Mouse (Mus musculus): Measurements from ENCODE around the gene Stard3. TPM values are rescaled to one million over a fixed set of nuclear protein-coding genes. Genes with fewer than 3 reads are reported as not detected.

Gene Stard3
- total RNA-seq, 1 experiment from 2014 or later: 36.2 TPM

DNA sequence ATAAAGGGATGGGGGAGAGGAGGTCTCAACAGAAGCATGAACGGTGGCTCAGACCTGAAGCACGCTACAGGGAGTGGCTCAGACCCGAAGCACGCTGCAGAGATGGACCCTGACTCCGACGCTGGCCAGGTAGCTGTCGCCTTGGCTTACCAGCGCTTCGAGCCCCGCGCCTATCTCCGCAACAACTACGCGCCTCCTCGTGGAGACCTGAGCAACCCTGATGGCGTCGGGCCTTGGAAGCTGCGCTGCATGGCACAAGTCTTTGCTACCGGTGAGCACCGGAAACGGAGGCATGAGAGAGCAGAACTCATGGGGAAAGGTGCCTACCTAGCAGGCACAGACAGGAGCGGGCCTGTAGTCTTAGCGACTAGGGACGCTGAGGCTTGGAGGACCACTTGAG, 28.4 kb downstream of the Stard3 start:
- ATAC-seq (ENCODE audit: extremely low read depth, insufficient number of reproducible peaks, low FRiP score, poor library complexity, severe bottlenecking): no peak

DNA sequence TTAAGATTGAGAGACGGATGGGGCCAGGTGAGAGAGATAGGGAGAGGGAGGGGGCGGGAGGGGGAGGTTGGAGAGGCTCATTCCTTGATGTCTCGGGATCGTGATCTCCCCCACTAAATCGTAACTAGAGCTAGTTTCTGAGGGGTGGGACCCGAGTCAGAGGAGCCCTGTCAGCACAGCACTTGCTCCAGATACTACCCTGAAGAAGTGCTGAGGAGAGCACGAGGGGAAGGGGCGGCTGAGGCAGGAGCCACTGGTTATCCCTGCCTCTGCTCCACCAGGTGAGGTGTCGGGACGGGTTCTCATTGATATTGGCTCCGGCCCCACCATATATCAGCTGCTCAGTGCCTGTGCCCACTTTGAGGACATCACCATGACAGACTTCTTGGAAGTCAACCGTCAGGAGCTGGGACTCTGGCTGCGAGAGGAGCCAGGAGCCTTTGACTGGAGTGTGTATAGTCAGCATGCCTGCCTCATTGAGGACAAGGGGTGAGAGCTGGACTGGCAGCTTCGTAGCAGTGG, 28.9 kb downstream of the Stard3 start:
- ATAC-seq (ENCODE audit: extremely low read depth, insufficient number of reproducible peaks, low FRiP score, poor library complexity, severe bottlenecking): no peak

DNA sequence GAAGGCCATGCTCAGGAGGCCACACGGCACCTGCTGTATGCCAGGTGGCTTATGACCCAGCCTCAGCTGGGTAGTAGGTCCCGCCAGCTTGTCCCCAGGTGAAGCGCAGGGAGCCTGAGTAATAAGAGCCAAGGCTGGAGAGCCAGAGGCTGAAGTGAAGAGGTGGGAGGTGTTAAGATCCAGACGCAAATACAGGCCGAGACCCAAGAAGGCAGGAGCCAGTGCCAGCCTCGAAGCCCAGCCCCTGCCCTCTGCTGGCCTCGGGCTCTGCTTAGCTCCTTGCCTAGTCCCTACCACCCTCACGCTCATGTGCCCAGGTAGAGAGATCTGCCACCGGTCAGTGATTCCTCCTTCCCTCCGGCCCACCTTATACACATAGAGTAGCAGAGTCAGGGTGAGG, 30.1 kb downstream of the Stard3 start:
- ATAC-seq (ENCODE audit: extremely low read depth, insufficient number of reproducible peaks, low FRiP score, poor library complexity, severe bottlenecking): no peak

DNA sequence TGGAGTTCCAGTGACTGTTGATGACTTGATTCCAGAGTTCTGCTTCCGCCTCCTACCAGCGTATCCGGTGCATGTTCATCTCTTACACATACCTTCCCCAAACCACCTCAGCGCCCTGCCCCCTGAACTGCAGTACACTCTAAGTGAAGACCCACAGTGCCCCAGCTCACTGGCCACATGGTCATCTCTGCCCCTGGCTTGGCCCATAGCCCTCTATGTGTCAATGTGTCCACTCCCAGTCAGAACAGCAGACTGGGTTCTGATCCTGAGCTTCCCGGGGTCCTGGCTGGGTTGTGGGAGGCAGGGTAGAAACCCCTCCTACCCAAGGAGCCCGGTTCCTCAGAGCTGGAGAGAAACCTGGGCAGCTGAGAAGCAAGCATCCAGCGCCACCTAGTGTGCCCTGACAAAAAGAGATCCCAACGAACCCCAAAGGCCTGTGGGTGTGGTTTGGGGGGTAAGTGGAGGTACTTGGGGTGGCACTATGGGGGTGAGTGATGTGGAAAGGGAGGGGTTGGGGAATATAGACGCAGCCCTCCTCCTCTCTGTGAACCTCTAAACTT, 31.1 kb downstream of the Stard3 start:
- no peak for ATAC-seq (ENCODE audit: extremely low read depth, insufficient number of reproducible peaks, low FRiP score, poor library complexity, severe bottlenecking)

DNA sequence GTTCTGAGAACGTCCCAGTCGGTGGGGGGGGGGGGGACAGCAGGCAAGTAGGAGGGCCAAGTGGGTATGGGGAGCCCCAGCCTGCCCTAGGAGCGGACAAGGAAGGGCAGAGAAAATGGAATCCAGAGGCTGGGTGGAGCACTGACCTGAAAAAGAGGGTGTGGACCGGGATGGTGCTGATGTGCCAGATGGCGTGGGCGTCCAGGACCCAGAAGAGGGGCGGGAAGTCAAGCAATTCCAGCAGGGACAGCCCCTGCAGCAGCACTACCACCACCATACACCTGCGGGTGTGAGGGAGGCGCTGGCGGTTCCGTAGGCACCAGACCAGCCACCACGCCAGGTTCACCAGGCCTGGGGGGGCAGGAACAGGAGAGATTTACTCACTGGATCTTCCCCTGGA, 32.0 kb downstream of the Stard3 start:
- ATAC-seq (ENCODE audit: extremely low read depth, insufficient number of reproducible peaks, low FRiP score, poor library complexity, severe bottlenecking): no peak

DNA sequence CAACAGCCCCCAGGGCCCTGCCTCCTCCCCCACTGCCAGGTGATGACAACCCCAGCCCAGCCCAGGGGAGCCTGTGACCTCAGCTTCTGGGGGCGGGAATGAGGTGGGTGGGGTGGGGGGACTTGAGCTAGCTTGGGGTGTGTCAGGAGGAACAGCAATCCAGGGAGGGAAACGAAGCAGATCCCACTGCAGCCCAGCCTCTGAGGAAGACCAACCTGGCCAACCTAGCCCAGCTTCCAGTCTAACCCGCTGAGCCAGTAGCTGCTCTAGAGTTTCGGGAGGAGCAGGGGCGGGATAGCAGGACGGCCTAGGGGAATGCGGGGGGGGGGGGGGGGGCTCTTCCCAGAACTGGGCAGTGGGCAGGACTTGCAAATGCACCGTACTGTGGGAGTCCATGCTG, 33.9 kb downstream of the Stard3 start:
- ATAC-seq (ENCODE audit: extremely low read depth, insufficient number of reproducible peaks, low FRiP score, poor library complexity, severe bottlenecking): no peak

DNA sequence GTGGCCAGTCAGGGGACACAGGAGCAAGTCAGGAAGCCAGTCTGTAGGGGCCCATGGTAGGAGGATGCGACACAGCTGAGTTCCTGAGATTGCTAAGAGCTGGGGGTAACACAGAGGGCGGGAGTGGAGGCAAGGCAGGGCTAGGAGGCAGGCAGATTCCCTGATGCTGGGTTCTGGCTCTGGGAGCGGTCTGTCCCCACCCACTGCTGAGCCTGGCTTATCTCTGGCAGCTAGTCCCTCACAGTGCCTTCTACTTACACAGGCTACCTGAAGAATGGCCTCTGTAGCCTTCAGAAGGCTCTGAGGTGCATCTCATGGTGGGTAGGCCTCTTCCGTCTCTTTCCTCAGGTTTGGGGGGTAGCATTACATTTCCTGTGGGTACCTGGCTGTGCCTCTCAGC, 34.5 kb downstream of the Stard3 start:
- ATAC-seq (ENCODE audit: extremely low read depth, insufficient number of reproducible peaks, low FRiP score, poor library complexity, severe bottlenecking): no peak

DNA sequence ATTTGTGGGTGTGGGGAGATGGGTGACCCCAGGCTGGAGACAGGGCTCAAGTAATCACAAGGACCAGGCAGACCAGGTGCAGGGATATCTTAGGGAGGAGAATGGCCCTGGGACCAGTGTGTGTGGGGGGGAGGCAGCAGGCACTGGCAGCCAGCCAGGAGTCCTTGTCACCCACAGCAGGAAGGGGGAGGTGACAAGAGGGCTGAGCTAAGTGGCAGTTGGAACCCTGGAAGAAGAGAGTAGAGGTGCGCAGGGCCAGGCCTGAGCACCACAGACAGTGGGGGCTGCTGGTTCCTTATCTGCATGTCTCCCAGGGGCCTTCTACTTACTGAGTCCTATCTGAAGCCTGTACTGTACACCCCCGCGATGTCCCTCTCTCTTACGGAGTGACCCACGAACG, 35.1 kb downstream of the Stard3 start:
- ATAC-seq (ENCODE audit: extremely low read depth, insufficient number of reproducible peaks, low FRiP score, poor library complexity, severe bottlenecking): no peak

DNA sequence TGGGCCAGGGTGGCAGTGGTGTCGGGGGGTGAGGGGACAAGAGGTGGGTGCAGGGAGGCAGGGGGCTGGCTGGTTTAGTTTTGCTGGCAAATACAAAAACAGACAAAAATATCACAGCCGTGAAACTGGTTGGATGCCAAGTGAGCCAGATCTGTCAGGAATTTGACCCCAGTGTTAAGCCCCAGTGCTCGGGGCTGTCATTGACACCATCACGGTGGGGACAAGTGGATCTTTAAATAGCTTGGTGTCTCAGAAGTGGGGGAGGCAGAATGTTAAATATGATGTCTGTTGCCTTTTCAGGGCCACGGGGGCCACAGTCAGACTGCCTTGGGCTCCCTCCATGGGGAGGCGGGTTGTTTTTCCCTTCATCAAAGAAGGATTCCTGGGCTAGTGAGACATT, 36.1 kb downstream of the Stard3 start:
- no peak for ATAC-seq (ENCODE audit: extremely low read depth, insufficient number of reproducible peaks, low FRiP score, poor library complexity, severe bottlenecking)

DNA sequence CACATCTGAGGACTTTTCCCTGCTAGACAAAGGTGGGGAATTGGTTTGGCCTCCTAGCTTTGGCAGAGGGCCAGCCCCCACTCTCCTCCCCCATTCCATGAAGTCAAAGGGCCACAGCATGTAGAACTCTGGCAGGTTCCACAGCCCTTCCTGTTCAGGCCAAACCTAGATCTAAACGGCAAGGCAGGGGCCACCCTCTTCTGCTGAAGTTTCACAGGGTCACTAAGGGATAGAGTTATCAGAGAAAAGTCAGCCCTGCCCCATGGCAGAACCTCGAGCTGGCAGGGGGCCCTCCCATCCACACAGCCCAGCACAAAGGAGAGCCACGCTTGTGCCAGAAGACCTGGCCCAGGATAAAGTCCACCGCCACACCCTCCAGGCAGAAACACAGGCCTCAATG, 36.9 kb downstream of the Stard3 start:
- no peak for ATAC-seq (ENCODE audit: extremely low read depth, insufficient number of reproducible peaks, low FRiP score, poor library complexity, severe bottlenecking)

DNA sequence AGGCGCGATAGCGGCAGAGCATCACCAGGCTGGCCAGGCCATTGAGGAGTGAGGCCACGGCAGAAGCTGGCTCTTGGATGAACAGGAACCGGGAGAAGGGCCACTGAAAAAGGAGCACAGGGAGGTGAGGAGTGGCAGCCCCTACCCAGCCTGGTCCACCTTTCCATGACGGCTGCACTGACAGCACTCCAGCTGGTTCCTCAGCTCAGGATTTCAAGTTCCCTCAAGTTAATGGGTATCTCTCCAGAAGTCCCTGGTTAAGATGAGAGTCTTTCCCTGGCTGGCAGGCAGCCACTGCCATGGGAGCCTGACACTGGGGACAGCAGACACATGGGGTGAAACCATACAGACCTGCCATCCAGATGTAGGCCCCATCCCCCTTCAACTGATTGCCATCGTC, 39.8 kb downstream of the Stard3 start:
- no peak for ATAC-seq (ENCODE audit: extremely low read depth, insufficient number of reproducible peaks, low FRiP score, poor library complexity, severe bottlenecking)

DNA sequence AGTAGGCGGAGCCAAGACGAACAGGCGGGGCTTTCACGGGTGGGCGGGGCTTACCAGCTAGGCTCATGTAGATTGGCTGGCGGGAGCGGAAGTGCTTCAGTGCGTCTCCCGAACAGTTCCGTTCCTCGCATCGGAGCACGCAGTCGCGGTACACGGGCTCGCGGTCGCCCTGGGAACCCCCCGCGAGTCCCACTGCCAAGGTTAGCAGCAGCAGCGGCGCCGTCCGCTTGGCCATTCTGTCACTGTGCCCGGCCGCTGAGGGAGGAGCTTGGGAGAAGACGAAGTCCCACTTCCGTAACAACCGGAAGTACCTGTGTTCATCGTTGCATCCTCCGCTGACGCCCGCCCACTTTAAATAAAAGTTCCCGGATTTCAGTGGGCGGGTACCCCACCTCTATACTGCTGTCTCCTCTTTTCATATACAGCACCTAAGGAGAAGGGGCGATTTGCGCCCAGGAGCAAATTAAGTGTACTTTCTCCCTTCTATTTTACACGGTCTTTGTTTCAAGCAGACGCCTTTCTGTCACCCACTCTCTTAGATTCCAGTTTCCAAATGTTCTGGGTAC, 42.1 kb downstream of the Stard3 start, which contains the start of gene Pgap3:
Gene Pgap3, minus strand, starts transcription at position 330 of the 566 bp plus-strand sequence.
- ATAC-seq (ENCODE audit: extremely low read depth, insufficient number of reproducible peaks, low FRiP score, poor library complexity, severe bottlenecking): peak; percentile 81

DNA sequence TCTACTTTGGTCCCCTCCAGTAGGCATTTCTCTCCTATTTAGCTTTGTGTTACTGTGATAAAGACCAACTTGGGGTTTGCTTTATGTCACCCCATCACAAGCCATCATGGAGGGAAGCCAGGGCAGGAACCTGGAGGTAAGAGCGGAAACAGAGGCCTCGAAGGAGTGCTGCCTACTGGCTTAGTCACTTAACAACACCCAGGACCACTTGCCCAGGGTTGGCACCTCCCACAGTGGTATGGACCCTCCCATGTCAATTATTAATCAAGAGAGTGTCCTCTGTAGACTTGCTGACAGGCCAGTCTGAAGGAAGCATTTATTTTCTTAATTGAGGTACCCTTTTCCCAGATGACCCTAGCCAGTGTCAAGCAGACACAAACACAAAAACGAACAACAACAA, 42.6 kb downstream of the Stard3 start:
- no peak for ATAC-seq (ENCODE audit: extremely low read depth, insufficient number of reproducible peaks, low FRiP score, poor library complexity, severe bottlenecking)

DNA sequence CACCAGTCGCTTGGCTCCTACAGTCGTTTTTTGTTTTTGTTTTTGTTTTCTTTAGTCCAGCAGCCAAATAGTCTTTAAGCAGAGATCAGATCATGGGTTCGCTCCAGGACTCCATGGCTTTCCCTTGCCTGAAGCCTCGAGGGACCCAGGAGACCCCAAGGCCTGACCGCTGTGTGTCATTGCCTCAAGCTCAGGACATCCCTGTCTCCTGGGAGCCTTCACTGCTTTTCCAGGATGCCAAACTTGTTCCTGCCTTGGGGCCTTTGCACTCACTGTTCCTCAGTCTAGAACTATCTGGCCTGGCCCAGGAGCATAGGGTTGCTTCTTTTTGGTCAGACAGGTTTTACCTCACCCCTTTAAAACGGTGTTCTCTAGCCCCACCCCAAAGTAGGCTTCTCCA, 48.5 kb downstream of the Stard3 start:
- ATAC-seq (ENCODE audit: extremely low read depth, insufficient number of reproducible peaks, low FRiP score, poor library complexity, severe bottlenecking): no peak

DNA sequence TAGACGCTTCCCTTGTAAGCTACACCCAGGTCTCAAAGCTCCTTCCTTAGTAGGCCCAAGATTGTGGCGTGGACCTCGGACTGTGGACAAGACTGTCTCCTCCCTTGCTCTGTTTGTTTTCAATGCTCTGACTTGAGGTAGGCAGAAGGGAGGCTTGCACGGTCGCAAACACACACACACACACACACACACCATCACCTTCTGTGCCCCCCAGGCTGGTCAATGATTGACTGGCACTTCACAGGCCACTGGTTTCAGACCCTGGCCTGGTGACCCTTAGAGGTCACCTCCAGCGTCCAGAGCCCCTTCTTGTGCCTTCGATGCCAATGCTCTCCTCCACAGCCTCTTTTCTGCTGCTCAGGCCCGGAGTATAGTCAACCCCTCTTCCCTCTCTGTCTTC, 50.7 kb downstream of the Stard3 start:
- ATAC-seq (ENCODE audit: extremely low read depth, insufficient number of reproducible peaks, low FRiP score, poor library complexity, severe bottlenecking): no peak

DNA sequence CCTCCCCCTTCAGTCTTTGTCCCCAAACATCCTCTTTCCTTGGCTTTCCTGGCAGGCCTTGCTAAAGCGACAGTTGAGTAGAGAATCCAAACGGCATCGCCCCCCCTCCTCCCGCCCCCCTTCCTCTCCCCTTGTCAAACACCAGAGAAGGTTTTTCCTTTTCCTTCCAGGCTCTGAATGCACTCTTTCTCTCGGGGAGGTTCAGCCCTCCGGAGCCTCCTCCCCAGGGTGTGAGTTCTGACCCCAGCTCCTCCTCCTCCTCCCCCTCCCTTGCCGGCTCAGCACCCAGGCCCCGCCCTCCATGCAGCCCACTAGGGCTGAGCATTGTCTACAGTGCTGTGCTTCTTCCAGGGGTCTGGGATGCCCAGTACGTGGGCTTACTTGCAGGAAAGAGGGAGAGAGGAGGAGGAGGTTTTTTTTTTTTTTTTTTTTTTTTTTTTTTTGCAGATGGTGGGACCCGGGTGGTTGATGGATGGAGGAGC, 51.2 kb downstream of the Stard3 start:
- ATAC-seq (ENCODE audit: extremely low read depth, insufficient number of reproducible peaks, low FRiP score, poor library complexity, severe bottlenecking): no peak

DNA sequence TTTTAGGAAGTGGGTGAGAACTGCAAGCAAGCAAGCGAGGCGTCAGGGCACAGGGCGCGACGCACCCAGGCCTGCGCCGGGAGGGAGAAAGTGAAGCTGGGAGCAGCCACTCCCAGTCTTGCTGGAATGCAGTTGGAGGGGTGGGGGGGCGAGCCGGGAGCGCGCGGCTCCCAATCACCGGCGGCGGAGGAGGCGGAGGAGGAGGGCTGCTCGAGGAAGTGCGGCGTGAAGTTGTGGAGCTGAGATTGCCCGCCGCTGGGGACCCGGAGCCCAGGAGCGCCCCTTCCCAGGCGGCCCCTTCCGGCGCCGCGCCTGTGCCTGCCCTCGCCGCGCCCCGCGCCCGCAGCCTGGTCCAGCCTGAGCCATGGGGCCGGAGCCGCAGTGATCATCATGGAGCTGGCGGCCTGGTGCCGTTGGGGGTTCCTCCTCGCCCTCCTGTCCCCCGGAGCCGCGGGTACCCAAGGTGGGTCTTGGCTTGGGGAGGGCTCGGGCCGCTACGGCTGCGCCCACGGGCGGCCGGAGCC, 54.2 kb downstream of the Stard3 start, which contains the start of gene Erbb2:
Gene Erbb2, plus strand, starts transcription at position 198 of the 524 bp plus-strand sequence.
- no peak for ATAC-seq (ENCODE audit: extremely low read depth, insufficient number of reproducible peaks, low FRiP score, poor library complexity, severe bottlenecking)

DNA sequence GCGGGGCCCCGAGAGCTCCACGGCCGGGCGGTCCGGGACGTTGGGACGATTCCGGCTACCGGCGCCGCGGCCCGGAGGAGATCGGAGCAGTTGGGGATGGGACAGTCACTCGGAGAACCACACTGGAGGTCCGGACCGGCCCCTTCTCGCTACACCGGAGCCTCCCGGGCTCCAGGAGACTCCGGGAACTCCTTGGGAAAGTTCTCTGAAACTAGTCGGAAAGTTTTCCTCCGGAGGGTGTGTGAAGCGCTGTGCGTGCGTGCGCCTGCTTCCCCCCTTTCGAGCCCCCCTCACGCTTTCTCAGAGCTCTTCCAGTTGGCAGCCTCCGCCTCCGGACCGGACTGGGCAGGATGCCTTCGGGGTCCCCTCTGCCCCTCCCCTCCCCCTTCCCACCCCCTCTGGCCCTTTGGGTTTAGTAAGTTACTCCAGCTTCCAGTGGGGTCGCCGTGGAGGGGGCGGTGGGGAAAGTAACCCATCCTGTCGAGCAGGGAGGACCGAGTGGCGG, 54.7 kb downstream of the Stard3 start:
- no peak for ATAC-seq (ENCODE audit: extremely low read depth, insufficient number of reproducible peaks, low FRiP score, poor library complexity, severe bottlenecking)

DNA sequence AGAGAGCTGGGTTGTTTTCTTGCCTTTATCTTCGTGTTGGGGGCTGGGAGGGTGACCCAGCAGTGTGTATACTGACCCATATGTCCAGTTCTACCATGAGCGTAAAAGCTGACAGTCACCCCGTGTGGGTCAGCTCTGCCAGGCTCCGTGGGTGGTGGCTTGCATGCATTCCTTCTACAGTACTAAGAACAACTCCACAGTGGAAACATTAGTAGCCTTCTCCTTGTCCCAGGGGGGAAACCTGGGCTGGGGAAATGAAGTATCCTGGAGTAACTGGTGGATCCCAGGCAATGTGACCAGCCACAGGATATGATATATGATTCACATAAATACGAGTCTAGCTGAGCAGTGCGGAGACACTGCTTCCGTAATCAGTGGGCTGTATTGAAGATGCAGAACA, 55.6 kb downstream of the Stard3 start:
- no peak for ATAC-seq (ENCODE audit: extremely low read depth, insufficient number of reproducible peaks, low FRiP score, poor library complexity, severe bottlenecking)

DNA sequence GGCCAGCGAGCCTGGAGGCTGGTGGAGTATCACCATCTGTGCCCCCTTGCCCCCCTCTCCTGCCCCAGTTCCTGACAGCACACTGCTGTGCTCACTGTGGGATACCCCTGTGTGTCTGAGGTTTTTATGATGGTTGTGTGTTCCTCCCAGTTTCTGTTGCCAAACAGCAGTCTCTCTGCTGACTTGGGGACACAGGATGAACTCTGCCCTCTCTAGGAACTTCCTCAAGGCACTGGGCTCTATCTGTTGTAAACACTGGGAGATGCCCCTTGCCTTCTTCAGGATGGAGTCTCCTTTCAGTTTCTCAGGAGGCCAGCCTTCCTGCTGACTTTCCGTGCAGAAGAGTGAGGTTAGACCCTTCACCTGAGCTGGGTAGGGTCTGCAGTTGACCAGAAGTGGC, 56.0 kb downstream of the Stard3 start:
- no peak for ATAC-seq (ENCODE audit: extremely low read depth, insufficient number of reproducible peaks, low FRiP score, poor library complexity, severe bottlenecking)
